In genomic region chr11:85833761-85834385, GRCm38 (mm10) we compare ENCODE assay signal across 8 mouse cellular contexts. TPM values are rescaled to one million over a fixed set of nuclear protein-coding genes. Genes with fewer than 3 reads are reported as not detected.
DNase-seq lines count a peak whose midpoint lies in the region; ATAC-seq lines count a peak whose summit lies in the region.

No protein-coding gene starts in this region.

- peak overlapping the region; percentile 60 for H3K4me3 ChIP-seq in hindbrain, embryonic 10.5 days
- peak overlapping the region; percentile 63 for H3K4me3 ChIP-seq in limb, embryonic 15.5 days
- H3K4me3 ChIP-seq in stomach, embryonic 15.5 days (replicated peaks) = peak overlapping the region; percentile 60

- H3K9me3 ChIP-seq in hindbrain, embryonic 10.5 days = no peaks in the 10 kb centered on the region
- H3K9me3 ChIP-seq in limb, embryonic 15.5 days = no peaks in the 10 kb centered on the region
- no peaks in the 10 kb centered on the region for H3K9me3 ChIP-seq in stomach, embryonic 15.5 days

- H3K9ac ChIP-seq in limb, embryonic 15.5 days = peak overlapping the region; percentile 74
- H3K9ac ChIP-seq in stomach, embryonic 15.5 days = peak overlapping the region; percentile 13; the same call in 1 of the 2 replicates

- ATAC-seq in limb, embryonic 15.5 days (ENCODE audit: insufficient number of reproducible peaks, low FRiP score, low TSS enrichment, low read depth) = no peak
- no peak for ATAC-seq in stomach, embryonic 15.5 days (ENCODE audit: insufficient read depth, low FRiP score, low read depth)
- ATAC-seq in inflammation-experienced regulatory T-cells, adult 6 months = no peak
- ATAC-seq in CD4-positive, CD25-positive, alpha-beta regulatory T cell, adult 4 months = no peak

- DNase-seq in right cerebral cortex, postnatal 25 days = peak; percentile 17
- no peak for DNase-seq in right cerebral cortex, postnatal 14 days
- peak; percentile 57 for DNase-seq in hindbrain, embryonic 10.5 days (ENCODE audit: low spot score)
- no peak for DNase-seq in testis, postnatal 14 days (ENCODE audit: low spot score)

- peaks cover 13% of the 10 kb centered on the region; the same call in 1 of the 2 replicates for H3K36me3 ChIP-seq in hindbrain, embryonic 10.5 days
- H3K36me3 ChIP-seq in limb, embryonic 15.5 days = no peaks in the 10 kb centered on the region
- H3K36me3 ChIP-seq in stomach, embryonic 15.5 days = no peaks in the 10 kb centered on the region

- H3K4me1 ChIP-seq in hindbrain, embryonic 10.5 days (replicated peaks) = peaks cover 60% of the 10 kb centered on the region
- H3K4me1 ChIP-seq in limb, embryonic 15.5 days = peaks cover 66% of the 10 kb centered on the region
- peaks cover 40% of the 10 kb centered on the region for H3K4me1 ChIP-seq in stomach, embryonic 15.5 days

- H3K27ac ChIP-seq in hindbrain, embryonic 10.5 days = peak overlapping the region; percentile 86
- peak overlapping the region; percentile 83 for H3K27ac ChIP-seq in limb, embryonic 15.5 days
- peak overlapping the region; percentile 31; the same call in 1 of the 2 replicates for H3K27ac ChIP-seq in stomach, embryonic 15.5 days

- H3K4me2 ChIP-seq in limb, embryonic 15.5 days = peak overlapping the region; percentile 92
- H3K4me2 ChIP-seq in stomach, embryonic 15.5 days = peak overlapping the region; percentile 95

- H3K27me3 ChIP-seq in hindbrain, embryonic 10.5 days (ENCODE audit: insufficient read depth, poor library complexity, severe bottlenecking) = peaks cover 98% of the 10 kb centered on the region
- H3K27me3 ChIP-seq in limb, embryonic 15.5 days = peaks cover 88% of the 10 kb centered on the region
- peaks cover 77% of the 10 kb centered on the region for H3K27me3 ChIP-seq in stomach, embryonic 15.5 days (replicated peaks)

- WGBS in hindbrain, embryonic 10.5 days = 1% methylated on average over 11 of the region's 11 CpGs
- WGBS in limb, embryonic 15.5 days = 15% methylated on average over 11 of the region's 11 CpGs
- 22% methylated on average over 11 of the region's 11 CpGs for WGBS in stomach, embryonic 15.5 days

RNA-seq across cellular contexts. Expression of gene Tbx2, which starts 1.5 kb away (rescaled TPM):
- polyA plus RNA-seq in hindbrain, embryonic 10.5 days (2016; fragmentation: Nextera tagmentation; extraction: Ambion mirVana) = 1.5 and 3.1 TPM in 2 replicates
- 3.4 and 4.1 TPM in 2 replicates for polyA plus RNA-seq in limb, embryonic 15.5 days (2015; fragmentation: Nextera tagmentation; extraction: Ambion mirVana)
- polyA plus RNA-seq in stomach, embryonic 15.5 days (2015; fragmentation: Nextera tagmentation; extraction: Ambion mirVana) = 6.0 and 6.6 TPM in 2 replicates
- polyA plus RNA-seq in inflammation-experienced regulatory T-cells, adult 6 months (2017; shearing (Covaris generic)) = not detected
- not detected for polyA plus RNA-seq in CD4-positive, CD25-positive, alpha-beta regulatory T cell, adult 4 months (2017; shearing (Covaris generic))

RNA-seq across cellular contexts. Expression of gene Gm11444, which starts 16.3 kb away (rescaled TPM):
- not detected in 2 replicates for polyA plus RNA-seq in hindbrain, embryonic 10.5 days (2016; fragmentation: Nextera tagmentation; extraction: Ambion mirVana)
- not detected in 2 replicates for polyA plus RNA-seq in limb, embryonic 15.5 days (2015; fragmentation: Nextera tagmentation; extraction: Ambion mirVana)
- polyA plus RNA-seq in stomach, embryonic 15.5 days (2015; fragmentation: Nextera tagmentation; extraction: Ambion mirVana) = not detected in 2 replicates
- polyA plus RNA-seq in inflammation-experienced regulatory T-cells, adult 6 months (2017; shearing (Covaris generic)) = not detected
- under 1 TPM in 1 of 2 experiments, not detected in 1; 0.59 TPM for polyA plus RNA-seq in CD4-positive, CD25-positive, alpha-beta regulatory T cell, adult 4 months (2017; shearing (Covaris generic))

RNA-seq across cellular contexts. Expression of gene Tbx4, which starts 52.3 kb away (rescaled TPM):
- 0.09 and 0.22 TPM in 2 replicates for polyA plus RNA-seq in hindbrain, embryonic 10.5 days (2016; fragmentation: Nextera tagmentation; extraction: Ambion mirVana)
- polyA plus RNA-seq in limb, embryonic 15.5 days (2015; fragmentation: Nextera tagmentation; extraction: Ambion mirVana) = 14.9 and 21.9 TPM in 2 replicates
- polyA plus RNA-seq in stomach, embryonic 15.5 days (2015; fragmentation: Nextera tagmentation; extraction: Ambion mirVana) = 0.28 and 0.30 TPM in 2 replicates
- polyA plus RNA-seq in inflammation-experienced regulatory T-cells, adult 6 months (2017; shearing (Covaris generic)) = not detected
- not detected for polyA plus RNA-seq in CD4-positive, CD25-positive, alpha-beta regulatory T cell, adult 4 months (2017; shearing (Covaris generic))

Comparison
In these comparisons a context has a peak if more than half of its experiments do, and no peak if none do; other contexts are left out.
1. DNase-seq: peak in right cerebral cortex, postnatal 25 days (single experiment) and hindbrain, embryonic 10.5 days (single experiment); none in right cerebral cortex, postnatal 14 days (single experiment) and testis, postnatal 14 days (single experiment).
2. H3K27ac ChIP-seq: peak in every context shown above with its lines; median percentile 86 in hindbrain, embryonic 10.5 days; 83 in limb, embryonic 15.5 days; 31 in stomach, embryonic 15.5 days.
3. RNA of gene Tbx4, which starts 52.3 kb away (polyA plus RNA-seq): 14.9 to 21.9 TPM in limb, embryonic 15.5 days; 0.28 to 0.30 TPM in stomach, embryonic 15.5 days, 0.09 to 0.22 TPM in hindbrain, embryonic 10.5 days, not detected in inflammation-experienced regulatory T-cells, adult 6 months and not detected in CD4-positive, CD25-positive, alpha-beta regulatory T cell, adult 4 months; every median in the first group is over 10 times any median in the second.
4. Peak in every context shown above with its lines, with median percentiles within 50 percentile points of each other: H3K4me3 ChIP-seq.